Mouse (Mus musculus): Measurements from ENCODE around the gene Glud1.

DNA sequence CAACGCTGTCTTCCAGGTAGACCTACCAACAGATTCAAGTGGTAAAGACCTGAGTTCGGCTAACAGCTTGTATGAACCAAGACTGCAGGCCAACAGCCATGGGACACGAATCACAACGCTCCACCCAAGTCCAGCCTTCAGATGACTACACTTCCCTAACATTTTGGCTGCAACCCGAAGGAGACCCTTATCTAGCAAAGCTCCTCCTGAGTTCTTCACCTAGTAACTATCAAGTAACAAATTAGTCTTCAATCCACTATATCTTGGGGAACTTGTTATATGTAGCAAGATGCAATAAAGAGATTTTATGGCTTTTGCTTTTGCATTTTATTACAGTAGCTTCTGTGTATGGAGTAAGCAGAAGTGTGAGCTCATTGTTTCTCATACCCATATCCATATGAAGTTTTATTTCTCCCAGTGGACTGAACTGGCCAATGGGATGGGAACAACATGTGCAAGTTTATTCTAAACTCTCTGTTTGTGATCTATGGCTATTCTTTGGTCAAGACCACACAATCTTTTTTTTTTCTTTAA lies 28.7 kb upstream of the Glud1 start:
- TF ChIP-seq EP300 (IDR thresholded peaks at IDR 0.05; ENCODE audit: low read depth) (no peak), CTCF (IDR thresholded peaks at IDR 0.05; ENCODE audit: low read depth) (no peak)
